Mouse (Mus musculus): ENCODE results near the gene Gm20509.

DNA sequence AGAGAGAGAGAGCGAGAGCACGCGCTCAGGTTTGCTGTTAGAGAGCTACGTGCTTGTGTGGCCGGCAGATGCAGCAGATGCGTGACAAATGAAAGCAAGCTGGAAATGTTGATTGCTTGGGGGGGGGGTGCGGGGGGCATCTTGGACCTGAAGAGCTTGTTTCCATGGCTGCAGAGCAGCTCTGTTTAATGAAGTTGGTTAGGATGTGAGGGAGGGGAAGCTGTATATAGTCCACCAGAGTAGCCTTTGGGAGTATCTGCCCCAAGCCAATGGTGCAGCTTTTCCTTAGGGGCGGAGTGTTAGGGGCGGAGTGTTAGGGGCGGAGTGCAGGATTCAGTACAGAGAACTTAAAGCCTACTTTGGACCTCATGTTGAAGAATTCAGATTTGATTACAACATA lies 35.2 kb upstream of the Gm20509 start:
- TF ChIP-seq CTCF (IDR thresholded peaks at IDR 0.05; ENCODE audit: low read depth, low read length) (no peak), POLR2A (IDR thresholded peaks at IDR 0.05; ENCODE audit: borderline replicate concordance, low read depth, low read length) (no peak)
